Mouse (Mus musculus) midbrain, embryonic 14.5 days (tissue): ENCODE data around the gene Smim5. TPM values are rescaled to one million over a fixed set of nuclear protein-coding genes. Genes with fewer than 3 reads are reported as not detected.
"Not testable (repeated sequence)": the region's sequence is repeated elsewhere in the genome, so short reads cannot be mapped to it uniquely, and the experiment has no call there.

Experiments
- ATAC-seq: fragments of 200-750 bp; cut with Nextera tagmentation; 2 replicates; pipeline ENCODE4 v1.8.0; 2017; ENCODE audit warnings: moderate number of reproducible peaks, moderate library complexity; ENCODE audit not compliant: low FRiP score, low TSS enrichment
- DNase-seq: peaks from one replicate; pipeline ENCODE4 v3.0.0-alpha.2; 2015
- H3K27ac ChIP-seq: fragments of 300-500 bp; sonication (generic); replicated peaks from 2 replicates; pipeline ENCODE4 v1.5.1; 2014; ENCODE audit warnings: mild to moderate bottlenecking, low read depth, low read length, moderate library complexity
- H3K27me3 ChIP-seq: fragments of 300-500 bp; sonication (generic); 2 replicates; pipeline ENCODE4 v1.6.1; 2014; ENCODE audit warnings: low read length, control low read depth, mixed read lengths; ENCODE audit not compliant: control insufficient read depth, insufficient read depth
- H3K36me3 ChIP-seq: fragments of 300-500 bp; sonication (generic); 2 replicates; pipeline ENCODE4 v1.6.1; 2014; ENCODE audit warnings: low read length, control low read depth; ENCODE audit not compliant: control insufficient read depth, insufficient read depth
- H3K4me1 ChIP-seq: fragments of 300-500 bp; sonication (generic); 2 replicates; pipeline ENCODE4 v1.6.1; 2014; ENCODE audit warnings: mild to moderate bottlenecking, antibody characterized with exemption, low read length, control low read depth; ENCODE audit not compliant: control insufficient read depth, insufficient read depth
- H3K4me2 ChIP-seq: fragments of 300-500 bp; sonication (generic); 2 replicates; pipeline ENCODE4 v1.6.1; 2014; ENCODE audit warnings: mild to moderate bottlenecking, low read length, moderate library complexity
- H3K4me3 ChIP-seq: fragments of 300-500 bp; sonication (generic); replicated peaks from 2 replicates; pipeline ENCODE4 v1.5.1; 2014; ENCODE audit warnings: low read depth, low read length
- H3K9ac ChIP-seq: fragments of 300-500 bp; sonication (generic); replicated peaks from 2 replicates; pipeline ENCODE4 v1.6.1; 2014; ENCODE audit warnings: mild to moderate bottlenecking, low read length, moderate library complexity
- H3K9me3 ChIP-seq: fragments of 300-500 bp; sonication (generic); 2 replicates; pipeline ENCODE4 v1.6.1; 2016; ENCODE audit warnings: low read length, control low read depth, mixed read lengths; ENCODE audit not compliant: control insufficient read depth
- WGBS: fragments of 180-500 bp; shearing (Covaris S2); extraction: QIAGEN DNeasy Blood & Tissue Kit; methylation state at CpG from one replicate; pipeline ENCODE4 v1.1.7; 2014; 5-methylcytosine and 5-hydroxymethylcytosine counted together
- polyA plus RNA-seq: library from polyadenylated mRNA; unstranded; fragments of >200 nt; fragmentation: Nextera tagmentation; extraction: Ambion mirVana; gene quantifications from 2 replicates; pipeline ENCODE4 v1.2.1, GENCODE M21; 2014

Gene Smim5
- polyA plus RNA-seq = 0.46 and 1.1 TPM in 2 replicates

DNA sequence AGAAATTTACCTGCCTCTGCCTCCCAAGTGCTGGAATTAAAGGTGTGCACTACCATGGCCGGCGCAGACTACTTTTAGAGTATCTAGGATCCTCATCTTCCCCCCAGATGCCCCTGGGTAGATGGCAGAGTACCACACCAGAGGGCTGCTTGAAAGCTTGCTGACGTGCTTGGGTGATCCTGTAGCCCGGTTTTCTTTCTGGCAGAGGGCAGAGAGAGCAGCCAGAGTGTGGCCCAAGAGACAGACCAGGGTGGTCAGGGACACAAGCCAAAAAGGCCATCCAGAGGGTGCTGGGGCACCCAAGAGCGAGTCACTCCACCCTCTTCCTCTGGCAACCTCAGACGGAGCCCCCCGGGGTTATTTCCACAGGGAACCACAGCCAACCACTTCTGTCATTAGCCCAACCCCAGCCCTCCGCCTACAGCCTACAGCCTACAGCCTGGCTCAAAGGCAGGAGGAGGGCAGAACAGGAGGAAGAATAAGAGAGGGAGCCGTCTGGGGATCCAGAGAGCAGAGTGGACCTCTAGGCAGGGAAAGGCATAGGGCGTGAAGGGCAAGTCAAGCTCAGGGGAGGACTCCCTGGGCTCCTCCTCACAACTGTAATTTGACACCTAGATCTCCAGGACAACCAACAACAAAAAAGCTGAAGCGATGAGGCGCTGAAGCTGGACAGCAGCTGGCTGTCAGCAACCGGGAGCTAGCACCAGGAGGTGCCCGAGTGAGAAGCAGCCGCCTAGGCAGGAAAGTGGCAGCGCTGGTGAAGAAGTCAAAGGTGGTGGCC, at the start of gene Smim5:
Gene Smim5, plus strand, starts transcription at position 481 of the 781 bp plus-strand sequence.
- Histone ChIP-seq H3K4me3 (no peak within 1 kb of the TSS), H3K4me2 (no peak within 1 kb of the TSS), H3K9ac (no peak within 1 kb of the TSS; the same call in 1 of the 2 replicates), H3K9me3 (no peaks in the 10 kb centered on the region), H3K27ac (no peak within 1 kb of the TSS), H3K4me1 (no peaks in the 10 kb centered on the region), H3K27me3 (no peaks in the 10 kb centered on the region), H3K36me3 (peaks cover 26% of the 10 kb centered on the region)
- ATAC-seq = no peak
- 29% methylated on average over 16 of the region's 16 CpGs for WGBS
- peak; percentile 14 for DNase-seq

DNA sequence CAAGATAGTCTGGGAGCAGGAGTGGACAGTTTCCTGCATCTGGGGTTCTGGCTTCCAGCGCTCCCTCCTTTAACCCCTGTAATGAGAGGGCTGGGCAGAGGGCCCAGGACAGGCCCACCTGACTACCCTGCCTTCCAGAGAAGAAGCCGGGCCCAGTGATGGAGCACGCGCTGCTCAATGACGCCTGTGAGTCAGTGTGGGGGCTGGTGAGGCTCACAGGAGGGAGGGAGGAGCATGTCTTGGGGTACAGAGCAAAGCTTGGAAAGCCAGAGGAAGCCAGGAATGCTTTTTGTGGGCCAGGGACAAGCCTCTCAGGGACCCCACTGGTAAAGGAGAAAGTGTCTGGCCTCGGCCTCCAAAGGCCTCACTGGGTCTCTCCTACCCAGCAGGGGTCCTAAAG, 45.1 kb upstream of the Smim5 start:
- no peak for ATAC-seq

GRCm38 (mm10) chr11:115857146-115857545, 42.6 kb upstream of the Smim5 start:
- not testable (repeated sequence) for H3K4me2 ChIP-seq, H3K27ac ChIP-seq, DNase-seq, ATAC-seq, H3K9ac ChIP-seq, H3K4me1 ChIP-seq, H3K4me3 ChIP-seq, H3K9me3 ChIP-seq, H3K36me3 ChIP-seq
- 89% methylated on average over 4 of the region's 4 CpGs for WGBS
- H3K27me3 ChIP-seq = peaks cover 38% of the 10 kb centered on the region

More for the DNA sequence above, 45.1 kb upstream of the Smim5 start:
- Histone ChIP-seq H3K4me1 (no peaks in the 10 kb centered on the region), H3K27ac (no peak overlapping the region), H3K4me2 (no peak overlapping the region), H3K4me3 (no peak overlapping the region), H3K27me3 (peaks cover 23% of the 10 kb centered on the region), H3K36me3 (no peaks in the 10 kb centered on the region), H3K9me3 (no peaks in the 10 kb centered on the region), H3K9ac (no peak overlapping the region)
- no peak for DNase-seq
- WGBS = 71% methylated on average over 6 of the region's 6 CpGs

GRCm38 (mm10) chr11:115857936-115858335, 41.8 kb upstream of the Smim5 start:
- no peak overlapping the region for H3K4me2 ChIP-seq
- no peak overlapping the region for H3K27ac ChIP-seq
- peaks cover 38% of the 10 kb centered on the region for H3K27me3 ChIP-seq
- H3K36me3 ChIP-seq = no peaks in the 10 kb centered on the region
- DNase-seq (no peak), ATAC-seq (no peak)
- H3K9ac ChIP-seq = no peak overlapping the region
- 40% methylated on average over 13 of the region's 13 CpGs for WGBS
- H3K4me1 ChIP-seq = no peaks in the 10 kb centered on the region
- H3K4me3 ChIP-seq = no peak overlapping the region
- H3K9me3 ChIP-seq = no peaks in the 10 kb centered on the region

DNA sequence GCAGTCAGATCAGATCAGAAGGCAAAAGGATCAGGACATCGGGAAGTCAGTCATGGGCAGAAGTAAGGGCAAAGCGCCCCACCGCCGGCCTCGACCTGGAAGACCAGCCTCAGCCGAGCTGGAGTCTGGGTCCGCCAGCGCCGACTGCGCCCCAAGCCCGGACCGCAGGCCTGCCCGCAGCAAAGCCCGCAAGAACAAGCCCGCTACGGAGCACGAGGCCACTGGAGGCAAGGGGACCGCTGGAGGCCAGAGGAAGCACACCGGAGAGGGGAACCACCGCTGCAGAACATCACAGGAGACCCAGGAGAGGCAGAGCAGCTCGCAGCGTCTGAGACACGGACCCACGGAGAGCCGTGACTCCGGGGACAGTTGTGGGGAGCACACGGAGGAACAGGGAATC, 41.4 kb upstream of the Smim5 start, which contains the start of gene Myo15b:
Gene Myo15b, plus strand, starts transcription at position 53 of the 400 bp plus-strand sequence.
- DNase-seq (no peak), ATAC-seq (no peak)
- peaks cover 38% of the 10 kb centered on the region for H3K27me3 ChIP-seq
- H3K36me3 ChIP-seq = no peaks in the 10 kb centered on the region
- H3K9me3 ChIP-seq = no peaks in the 10 kb centered on the region
- H3K4me3 ChIP-seq = peak within 1 kb of the TSS; percentile 32
- H3K4me1 ChIP-seq = no peaks in the 10 kb centered on the region
- H3K9ac ChIP-seq = no peak within 1 kb of the TSS; the same call in 1 of the 2 replicates
- peak within 1 kb of the TSS; percentile 48 for H3K4me2 ChIP-seq
- no peak within 1 kb of the TSS for H3K27ac ChIP-seq
- 7% methylated on average over 27 of the region's 27 CpGs for WGBS

GRCm38 (mm10) chr11:115859143-115859945, 40.4 kb upstream of the Smim5 start:
- H3K9me3 ChIP-seq = no peaks in the 10 kb centered on the region
- ATAC-seq (peak; percentile 62), DNase-seq (peak; percentile 86)
- H3K36me3 ChIP-seq = no peaks in the 10 kb centered on the region
- no peak overlapping the region; the same call in 1 of the 2 replicates for H3K9ac ChIP-seq
- H3K27ac ChIP-seq = no peak overlapping the region
- no peaks in the 10 kb centered on the region for H3K4me1 ChIP-seq
- WGBS = 4% methylated on average over 75 of the region's 75 CpGs
- H3K27me3 ChIP-seq = peaks cover 38% of the 10 kb centered on the region
- H3K4me3 ChIP-seq = peak overlapping the region; percentile 32
- H3K4me2 ChIP-seq = peak overlapping the region; percentile 48

DNA sequence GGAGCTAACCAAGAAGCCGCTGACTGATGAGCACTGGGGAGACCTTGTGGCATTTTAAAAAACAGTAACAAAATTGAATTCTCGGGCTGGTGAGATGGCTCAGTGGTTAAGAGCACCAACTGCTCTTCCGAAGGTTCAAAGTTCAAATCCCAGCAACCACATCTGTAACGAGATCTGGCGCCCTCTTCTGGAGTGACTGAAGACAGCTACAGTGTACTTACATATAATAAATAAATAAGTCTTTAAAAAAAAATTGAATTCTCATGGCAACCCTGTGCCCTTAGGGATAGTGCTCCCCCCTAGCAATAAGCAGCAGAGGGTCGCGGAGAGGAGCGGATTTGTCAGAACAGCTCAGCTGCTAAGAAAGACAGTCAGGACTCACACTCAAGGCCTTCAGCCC, 35.9 kb upstream of the Smim5 start:
- H3K4me1 ChIP-seq = no peaks in the 10 kb centered on the region
- DNase-seq = no peak
- H3K9ac ChIP-seq = no peak overlapping the region
- WGBS = 85% methylated on average over 8 of the region's 8 CpGs
- H3K4me2 ChIP-seq = no peak overlapping the region
- H3K36me3 ChIP-seq = no peaks in the 10 kb centered on the region
- no peak for ATAC-seq
- peaks cover 23% of the 10 kb centered on the region for H3K27me3 ChIP-seq
- H3K27ac ChIP-seq = no peak overlapping the region
- H3K4me3 ChIP-seq = no peak overlapping the region
- H3K9me3 ChIP-seq = no peaks in the 10 kb centered on the region

DNA sequence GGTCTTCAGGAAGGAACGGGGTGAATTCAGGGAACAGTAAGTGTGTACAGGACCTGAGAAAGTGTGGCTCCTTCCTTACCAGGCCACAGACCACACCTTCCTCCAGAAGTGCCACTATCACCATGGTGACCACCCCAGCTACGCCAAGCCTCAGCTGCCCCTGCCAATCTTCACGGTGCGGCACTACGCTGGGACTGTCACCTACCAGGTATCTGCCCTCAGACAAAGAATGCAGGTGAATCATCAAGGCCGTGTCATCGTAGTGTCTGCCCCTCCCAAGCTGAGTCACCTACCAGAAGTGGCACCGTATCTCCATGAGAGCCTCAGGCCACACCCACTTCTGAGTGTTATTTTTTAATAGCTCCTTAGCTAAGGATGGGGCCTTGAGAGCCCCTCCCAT, 30.4 kb upstream of the Smim5 start:
- 86% methylated on average over 8 of the region's 8 CpGs for WGBS
- H3K4me1 ChIP-seq = no peaks in the 10 kb centered on the region
- no peak overlapping the region for H3K9ac ChIP-seq
- no peak overlapping the region for H3K4me2 ChIP-seq
- no peaks in the 10 kb centered on the region for H3K36me3 ChIP-seq
- DNase-seq (no peak), ATAC-seq (no peak)
- H3K9me3 ChIP-seq = no peaks in the 10 kb centered on the region
- H3K27me3 ChIP-seq = no peaks in the 10 kb centered on the region
- H3K4me3 ChIP-seq = no peak overlapping the region
- no peak overlapping the region for H3K27ac ChIP-seq
